18 mouse cellular contexts compared by ENCODE assay signal in genomic region chrX:73594451-73595121, GRCm38 (mm10). TPM values are rescaled to one million over a fixed set of nuclear protein-coding genes. Genes with fewer than 3 reads are reported as not detected.
DNase-seq lines count a peak whose midpoint lies in the region; ATAC-seq and TF ChIP-seq lines count a peak whose summit lies in the region.
"Had no signal": no experiment of that assay in that cellular context is flagged by ENCODE, and none has a peak within 500 bp of the region (broad histone marks: within the 10 kb centered on the region; RNA-seq: fewer than 3 reads in every experiment).

No protein-coding gene starts in this region.

- H3K27me3 ChIP-seq in midbrain, embryonic 10.5 days (ENCODE audit: low read depth, poor library complexity, severe bottlenecking): peaks cover 21% of the 10 kb centered on the region
- H3K27me3 ChIP-seq in midbrain, postnatal 0 days (ENCODE audit: insufficient read depth, low read length): no peaks in the 10 kb centered on the region
- H3K27me3 ChIP-seq in embryonic facial prominence, embryonic 14.5 days (replicated peaks; ENCODE audit: control insufficient read depth, insufficient read depth, low read length): no peaks in the 10 kb centered on the region
- peaks cover 61% of the 10 kb centered on the region for H3K27me3 ChIP-seq in limb, embryonic 10.5 days (ENCODE audit: low read depth, poor library complexity, severe bottlenecking)

- DNase-seq in midbrain, embryonic 10.5 days (ENCODE audit: low spot score): no peak
- no peak for DNase-seq in midbrain, postnatal 0 days (ENCODE audit: low spot score)
- no peak for DNase-seq in embryonic facial prominence, embryonic 14.5 days (ENCODE audit: low spot score)
- DNase-seq in limb, embryonic 10.5 days (ENCODE audit: low spot score): peak; percentile 33
- DNase-seq in yolk sac, embryonic 10.5 days (ENCODE audit: low spot score): peak; percentile 85
- no peak for DNase-seq in retina, embryonic 14.5 days (ENCODE audit: low spot score)
- DNase-seq in thymus, postnatal 0 days (ENCODE audit: low spot score): no peak
- no peak for DNase-seq in layer of hippocampus, adult 8-10 months (ENCODE audit: low spot score in 2 of 2)
- DNase-seq: cerebellum, adult 9-11 months; gastrocnemius, adult 2 months; layer of hippocampus, adult 9-11 months; right cerebral cortex, postnatal 25 days had no signal

- 39% methylated on average over 12 of the region's 12 CpGs for WGBS in midbrain, embryonic 10.5 days
- 50% methylated on average over 12 of the region's 12 CpGs for WGBS in midbrain, postnatal 0 days
- 40% methylated on average over 12 of the region's 12 CpGs for WGBS in embryonic facial prominence, embryonic 14.5 days
- WGBS in limb, embryonic 10.5 days: 23% methylated on average over 12 of the region's 12 CpGs

- H3K4me3 ChIP-seq in midbrain, embryonic 10.5 days: no peak overlapping the region
- no peak overlapping the region for H3K4me3 ChIP-seq in midbrain, postnatal 0 days (ENCODE audit: low read depth, low read length)
- H3K4me3 ChIP-seq in embryonic facial prominence, embryonic 14.5 days (ENCODE audit: low read depth, low read length): no peak overlapping the region
- H3K4me3 ChIP-seq in limb, embryonic 10.5 days: no peak overlapping the region
- H3K4me3 ChIP-seq: erythroblast, embryonic 14.5 days; gastrocnemius, adult 2 months; heart, embryonic 12.5 days; hindbrain, embryonic 12.5 days had no signal

- TF ChIP-seq CTCF in midbrain, postnatal 0 days (IDR thresholded peaks at IDR 0.05): no peak

- no peaks in the 10 kb centered on the region for H3K36me3 ChIP-seq in midbrain, embryonic 10.5 days
- H3K36me3 ChIP-seq in midbrain, postnatal 0 days (ENCODE audit: insufficient read depth, low read length): no peaks in the 10 kb centered on the region
- H3K36me3 ChIP-seq in embryonic facial prominence, embryonic 14.5 days (ENCODE audit: control insufficient read depth, insufficient read depth, low read length): no peaks in the 10 kb centered on the region
- no peaks in the 10 kb centered on the region for H3K36me3 ChIP-seq in limb, embryonic 10.5 days
- H3K36me3 ChIP-seq: heart, embryonic 12.5 days; hindbrain, embryonic 12.5 days had no signal

- H3K9me3 ChIP-seq in midbrain, embryonic 10.5 days (replicated peaks): no peaks in the 10 kb centered on the region
- no peaks in the 10 kb centered on the region for H3K9me3 ChIP-seq in midbrain, postnatal 0 days (ENCODE audit: low read length)
- no peaks in the 10 kb centered on the region for H3K9me3 ChIP-seq in embryonic facial prominence, embryonic 14.5 days (ENCODE audit: control insufficient read depth, low read length)
- no peaks in the 10 kb centered on the region for H3K9me3 ChIP-seq in limb, embryonic 10.5 days (replicated peaks)
- H3K9me3 ChIP-seq: heart, embryonic 12.5 days; hindbrain, embryonic 12.5 days had no signal

- H3K27ac ChIP-seq in midbrain, embryonic 10.5 days (replicated peaks): 0 out of 2 replicates have a peak overlapping the region, but pooled peaks have one; percentile 9
- no peak overlapping the region for H3K27ac ChIP-seq in midbrain, postnatal 0 days (ENCODE audit: low read depth, low read length)
- no peak overlapping the region for H3K27ac ChIP-seq in embryonic facial prominence, embryonic 14.5 days (replicated peaks; ENCODE audit: low read depth, low read length)
- H3K27ac ChIP-seq in limb, embryonic 10.5 days: peak overlapping the region; percentile 78
- H3K27ac ChIP-seq: gastrocnemius, adult 2 months; hindbrain, embryonic 12.5 days; macrophage had no signal

- H3K9ac ChIP-seq in midbrain, postnatal 0 days (replicated peaks; ENCODE audit: low read length, poor library complexity, severe bottlenecking): no peak overlapping the region
- H3K9ac ChIP-seq in embryonic facial prominence, embryonic 14.5 days (ENCODE audit: low read depth, low read length): no peak overlapping the region
- H3K9ac ChIP-seq: heart, embryonic 12.5 days; hindbrain, embryonic 12.5 days had no signal

- no peak overlapping the region for H3K4me2 ChIP-seq in midbrain, postnatal 0 days (ENCODE audit: low read depth, low read length, poor library complexity, severe bottlenecking)
- H3K4me2 ChIP-seq in embryonic facial prominence, embryonic 14.5 days (ENCODE audit: low read depth, low read length): peak overlapping the region; percentile 7; the same call in 1 of the 2 replicates
- H3K4me2 ChIP-seq: heart, embryonic 12.5 days; hindbrain, embryonic 12.5 days had no signal

- H3K4me1 ChIP-seq in midbrain, embryonic 10.5 days: peaks cover 10% of the 10 kb centered on the region
- no peaks in the 10 kb centered on the region for H3K4me1 ChIP-seq in midbrain, postnatal 0 days (ENCODE audit: insufficient read depth, low read length)
- H3K4me1 ChIP-seq in embryonic facial prominence, embryonic 14.5 days (ENCODE audit: control insufficient read depth, insufficient read depth, low read length): peaks cover 7% of the 10 kb centered on the region; the same call in 1 of the 2 replicates
- peaks cover 14% of the 10 kb centered on the region for H3K4me1 ChIP-seq in limb, embryonic 10.5 days
- H3K4me1 ChIP-seq: hindbrain, embryonic 12.5 days had no signal

- ATAC-seq in midbrain, postnatal 0 days (ENCODE audit: low FRiP score): no peak
- ATAC-seq in embryonic facial prominence, embryonic 14.5 days (ENCODE audit: low read depth): no peak
- ATAC-seq: midbrain, embryonic 16.5 days had no signal

RNA-seq across cellular contexts. Expression of gene Dusp9, which starts 44.6 kb away (rescaled TPM):
- 16.6 and 32.4 TPM in 2 replicates for polyA plus RNA-seq in midbrain, embryonic 10.5 days (2016; fragmentation: Nextera tagmentation; extraction: Ambion mirVana)
- total RNA-seq in midbrain, postnatal 0 days (2014; rRNA removed): 1.4 and 2.1 TPM in 2 replicates
- polyA plus RNA-seq in midbrain, postnatal 0 days (2015; fragmentation: Nextera tagmentation; extraction: Ambion mirVana): 0.39 and 0.68 TPM in 2 replicates
- polyA plus RNA-seq in embryonic facial prominence, embryonic 14.5 days (2014; fragmentation: Nextera tagmentation; extraction: Ambion mirVana): 1.6 and 2.2 TPM in 2 replicates
- polyA plus RNA-seq in limb, embryonic 10.5 days (2016; fragmentation: Nextera tagmentation; extraction: Ambion mirVana): 113 and 153 TPM in 2 replicates
- polyA plus RNA-seq in thymus, postnatal 0 days (2015; fragmentation: Nextera tagmentation; extraction: Ambion mirVana): 0.35 and 0.46 TPM in 2 replicates
- under 1 TPM; 0.28 to 0.58 (median 0.38) TPM for total RNA-seq in layer of hippocampus, adult 8-10 months (2022)
- total RNA-seq: gastrocnemius, adult 2 months; liver, adult 2 months had no signal
- polyA plus RNA-seq: liver, adult 2 months had no signal

Comparison
In these comparisons a context has a peak if more than half of its experiments do, and no peak if none do; other contexts are left out.
1. H3K27ac ChIP-seq: peak in midbrain, embryonic 10.5 days (single experiment) and limb, embryonic 10.5 days (single experiment); none in midbrain, postnatal 0 days (single experiment) and embryonic facial prominence, embryonic 14.5 days (single experiment).
2. DNase-seq: peak in limb, embryonic 10.5 days (single experiment) and yolk sac, embryonic 10.5 days (single experiment); none in midbrain, embryonic 10.5 days (single experiment), midbrain, postnatal 0 days (single experiment), embryonic facial prominence, embryonic 14.5 days (single experiment), retina, embryonic 14.5 days (single experiment), thymus, postnatal 0 days (single experiment) and layer of hippocampus, adult 8-10 months (0 of 2).